ENCODE assay signal across 8 mouse cellular contexts in genomic region chr7:80342858-80343257, GRCm38 (mm10). TPM values are rescaled to one million over a fixed set of nuclear protein-coding genes. Genes with fewer than 3 reads are reported as not detected.
DNase-seq lines count a peak whose midpoint lies in the region; ATAC-seq lines count a peak whose summit lies in the region.

Hddc3 (plus strand) TSS chr7:80343104.

- peak within 1 kb of the TSS; percentile 80 for H3K9ac ChIP-seq in lung, embryonic 16.5 days (ENCODE audit: low read length)

- H3K4me3 ChIP-seq in lung, embryonic 16.5 days (ENCODE audit: low read length), result peak within 1 kb of the TSS; percentile 65

- no peaks in the 10 kb centered on the region for H3K27me3 ChIP-seq in lung, embryonic 16.5 days (ENCODE audit: control insufficient read depth, insufficient read depth, low read depth, low read length)

- peak; percentile 89 for DNase-seq in MEL-GATA-1-ER (ENCODE audit: extremely low read depth, low read depth)
- DNase-seq in cerebellum, adult 8-10 months, result peak; percentile 96
- peak; percentile 99 for DNase-seq in forelimb bud, embryonic 11.5 days (ENCODE audit: low read depth, low spot score)
- peak; percentile 95 for DNase-seq in layer of hippocampus, adult 9-10 months (ENCODE audit: low spot score)
- peak; percentile 81 for DNase-seq in ovary, postnatal 10 days (ENCODE audit: low spot score)
- peak; percentile 88 to 97 for DNase-seq in thymus, postnatal 10 days (ENCODE audit: low spot score in 2 of 2)

- WGBS in lung, embryonic 16.5 days, result under 1% methylated on average over 25 of the region's 25 CpGs

- H3K9me3 ChIP-seq in lung, embryonic 16.5 days (ENCODE audit: control insufficient read depth, low read length), result no peaks in the 10 kb centered on the region

- peaks cover 27% of the 10 kb centered on the region for H3K4me1 ChIP-seq in lung, embryonic 16.5 days (replicated peaks; ENCODE audit: control insufficient read depth, insufficient read depth, low read length)

- peak; percentile 40 to 60 for ATAC-seq in hematopoietic stem cell, adult 5-6 weeks (replicated peaks in 1 of 2; ENCODE audit: insufficient read depth in 1 of 2, low FRiP score in 2 of 2, low TSS enrichment in 1 of 2, low read depth in 1 of 2, poor library complexity in 2 of 2, severe bottlenecking in 2 of 2)
- ATAC-seq in lung, embryonic 16.5 days (ENCODE audit: low read depth), result peak; percentile 35

- H3K27ac ChIP-seq in lung, embryonic 16.5 days (ENCODE audit: low read length), result peak within 1 kb of the TSS; percentile 41; the same call in 1 of the 2 replicates

- peak within 1 kb of the TSS; percentile 88 for H3K4me2 ChIP-seq in lung, embryonic 16.5 days (ENCODE audit: low read depth, low read length)

- no peaks in the 10 kb centered on the region; the same call in 1 of the 2 replicates for H3K36me3 ChIP-seq in lung, embryonic 16.5 days (ENCODE audit: control insufficient read depth, insufficient read depth, low read length)

RNA-seq across cellular contexts. Expression of gene Hddc3, which starts in this region (rescaled TPM):
- total RNA-seq in hematopoietic stem cell, adult 5-6 weeks (2017), result 23.5 and 29.5 TPM in 2 replicates
- polyA plus RNA-seq in lung, embryonic 16.5 days (2015; fragmentation: Nextera tagmentation; extraction: Ambion mirVana), result 20.9 and 21.9 TPM in 2 replicates

Comparison
In these comparisons a context has a peak if more than half of its experiments do, and no peak if none do; other contexts are left out.
1. Peak in every context shown above with its lines: DNase-seq, ATAC-seq, H3K4me3 ChIP-seq and H3K27ac ChIP-seq.